Mouse (Mus musculus): ENCODE data around the gene Ctu2.

The Ctu2 gene

GRCm38 (mm10) chr8:122484831-122485230 lies 8.9 kb downstream of the Ctu2 start:
- no peak for DNase-seq (ENCODE audit: low read depth, low spot score)

DNA sequence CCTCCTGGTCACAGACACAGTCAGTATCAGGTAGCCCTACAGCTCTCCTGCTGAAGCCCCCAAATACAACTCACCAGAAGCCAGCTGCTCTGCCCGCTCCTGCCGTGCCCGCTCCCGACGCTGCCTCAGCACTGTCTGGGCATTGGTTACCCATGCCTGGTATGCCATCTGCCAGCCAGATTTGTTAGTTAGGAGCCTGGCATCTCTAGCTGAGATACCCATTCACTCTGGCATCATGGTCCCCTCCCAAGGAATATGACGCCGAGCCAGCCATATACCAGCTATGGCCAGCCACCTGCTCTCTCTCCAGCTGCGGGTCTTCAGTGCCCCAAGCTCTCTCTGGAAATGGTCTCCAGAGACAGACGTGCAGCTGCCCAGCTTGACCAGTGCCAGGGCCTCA lies 12.4 kb downstream of the Ctu2 start:
- DNase-seq (ENCODE audit: low read depth, low spot score) = no peak

DNA sequence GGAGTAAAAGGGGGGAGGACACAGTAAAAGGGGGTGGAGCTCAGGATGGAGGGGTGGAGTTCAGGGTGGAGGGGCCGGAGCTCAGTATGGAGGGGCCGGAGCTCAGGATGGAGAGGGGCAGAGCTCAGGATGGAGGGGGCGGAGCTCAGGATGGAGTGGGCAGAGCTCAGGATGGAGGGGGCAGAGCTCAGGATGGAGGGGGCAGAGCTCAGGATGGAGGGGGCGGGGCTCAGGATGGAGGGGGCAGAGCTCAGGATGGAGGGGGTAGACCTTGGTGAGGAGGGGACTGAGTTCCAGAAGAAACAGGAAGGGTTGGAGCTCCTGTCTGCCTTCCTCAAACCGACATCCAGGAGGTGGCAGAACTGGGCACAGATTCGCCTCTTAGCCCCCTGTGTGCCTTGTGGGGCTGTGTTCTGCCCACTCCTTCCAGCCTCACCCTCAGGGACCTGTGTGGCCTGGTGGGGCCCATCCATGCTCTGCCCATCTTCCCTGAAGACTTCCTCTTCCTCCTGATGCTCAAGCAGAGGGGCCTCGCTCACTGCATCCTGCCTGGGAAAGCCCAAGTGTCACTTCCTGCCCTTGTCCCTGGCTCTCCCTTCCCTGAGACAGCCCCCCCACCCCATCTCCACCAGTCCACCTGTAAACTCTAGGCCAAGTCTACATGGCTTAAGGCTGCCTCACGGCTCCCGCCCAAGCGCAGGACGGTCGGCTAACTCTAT lies 21.2 kb downstream of the Ctu2 start:
- DNase-seq (ENCODE audit: low read depth, low spot score) = no peak

- no peak for DNase-seq (ENCODE audit: low read depth, low spot score)
These were observed 22.0 kb downstream of the Ctu2 start for GRCm38 (mm10) chr8:122497912-122498311.

- peak; percentile 85 for DNase-seq (ENCODE audit: low read depth, low spot score)
These were observed 24.9 kb downstream of the Ctu2 start for GRCm38 (mm10) chr8:122500856-122501255.

DNA sequence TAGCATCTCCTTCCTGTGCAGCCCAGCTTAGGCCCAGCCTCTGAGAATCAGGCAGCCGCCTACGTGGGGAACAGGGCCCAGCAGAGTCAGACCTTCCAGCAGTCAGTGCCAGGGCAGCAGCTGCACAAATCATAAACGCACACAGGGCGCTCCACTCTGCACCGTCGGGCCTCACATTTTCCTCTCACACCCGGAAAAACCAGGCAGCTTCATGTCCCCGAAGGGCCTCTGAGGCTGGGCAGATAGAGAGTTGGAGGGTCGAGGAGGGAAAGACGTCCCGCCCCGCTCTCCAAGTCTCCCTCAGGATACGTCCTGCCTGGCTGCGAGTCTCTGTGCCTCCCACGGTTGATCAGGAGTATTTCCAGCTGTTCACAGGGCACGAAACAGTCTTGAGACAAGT lies 35.6 kb downstream of the Ctu2 start:
- peak; percentile 70 for DNase-seq (ENCODE audit: low read depth, low spot score)

DNA sequence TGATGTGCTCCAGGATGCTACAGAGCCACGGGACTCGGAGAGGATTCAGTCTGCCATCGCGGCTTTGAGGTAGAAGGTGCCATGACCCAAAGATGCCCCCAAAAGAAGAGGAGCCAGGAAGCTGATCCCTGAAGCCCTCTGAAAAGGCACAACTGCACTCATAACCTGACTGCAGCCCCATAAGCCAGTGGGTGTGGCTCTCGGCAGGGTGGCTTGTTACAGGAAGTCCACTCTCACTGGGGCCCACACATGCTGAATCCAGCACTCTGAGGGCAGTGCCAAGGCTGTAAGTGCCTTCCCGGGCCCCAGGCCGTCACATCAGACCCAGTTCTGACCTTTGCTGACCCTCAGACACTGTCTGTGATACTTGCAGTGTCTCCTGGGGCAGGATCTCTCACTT lies 36.4 kb downstream of the Ctu2 start:
- DNase-seq (ENCODE audit: low read depth, low spot score) = no peak

DNA sequence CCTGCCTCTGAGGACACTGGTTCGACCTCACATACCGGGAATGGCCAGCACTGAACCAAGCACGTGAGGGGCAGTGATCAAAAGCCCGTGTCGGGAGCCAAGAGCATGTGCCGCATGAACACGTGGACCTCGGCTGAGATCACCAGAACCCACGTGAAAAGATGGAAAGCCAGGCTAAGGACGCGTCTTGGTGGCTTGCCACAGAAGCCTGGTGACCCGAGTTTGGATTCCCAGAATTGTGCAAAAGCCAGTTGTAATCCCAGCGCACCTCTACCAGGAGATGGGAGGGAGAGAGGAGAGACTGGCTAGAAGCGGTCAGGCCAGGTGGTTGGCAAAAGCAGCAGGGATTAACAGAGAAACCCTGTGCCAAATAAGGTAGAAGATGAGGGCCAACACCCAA lies 39.8 kb downstream of the Ctu2 start:
- DNase-seq (ENCODE audit: low read depth, low spot score) = no peak

DNA sequence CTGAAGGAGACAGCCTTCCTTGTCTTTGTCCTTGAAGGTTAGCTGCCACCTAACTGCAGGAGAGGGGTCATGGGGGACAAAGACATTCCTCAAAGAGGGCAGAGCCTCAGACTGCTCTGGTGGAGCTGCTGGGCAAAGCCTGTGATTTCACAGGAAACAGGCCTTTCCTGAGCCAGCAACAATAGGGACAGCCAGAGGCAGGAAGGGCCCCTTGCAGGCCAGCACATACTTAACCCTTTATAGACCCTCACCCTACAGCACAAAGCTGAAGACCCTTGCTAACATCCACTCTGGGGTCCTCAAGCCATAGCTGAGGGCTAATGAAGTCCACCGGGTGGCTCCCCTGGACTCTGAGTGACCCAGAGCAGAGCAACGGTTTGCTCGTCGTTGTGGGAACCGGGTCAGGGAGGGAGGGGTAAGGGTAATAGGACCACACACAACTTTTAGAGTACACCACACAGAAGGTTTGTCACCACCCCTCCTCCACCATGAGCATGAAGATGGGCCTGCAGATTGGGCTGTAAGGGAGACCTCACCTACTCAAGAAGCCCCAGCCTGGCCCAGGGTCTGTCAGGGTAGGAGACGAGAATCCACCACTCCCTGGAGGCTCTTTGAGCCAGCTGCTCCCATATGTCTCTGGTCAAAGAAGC lies 41.7 kb downstream of the Ctu2 start:
- peak; percentile 43 for DNase-seq (ENCODE audit: low read depth, low spot score)

DNA sequence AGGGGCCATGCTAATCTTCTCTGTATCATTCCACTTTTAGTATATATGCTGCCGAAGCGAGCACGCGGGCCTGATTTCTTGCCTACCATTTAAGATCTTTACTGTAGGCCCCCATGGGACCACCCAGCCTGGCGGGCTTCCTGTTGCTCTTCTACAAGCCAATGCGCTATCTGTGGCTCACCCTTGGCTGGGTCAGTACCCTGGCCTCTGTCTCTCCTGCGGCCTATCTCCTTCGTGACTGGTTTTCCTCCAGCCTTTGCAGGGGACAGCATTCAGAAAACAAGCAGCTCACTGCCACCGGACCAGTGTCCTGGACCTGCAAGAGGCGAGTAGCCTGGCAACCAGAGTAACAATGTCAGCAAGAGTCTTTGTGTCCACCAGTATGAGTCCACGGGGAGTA lies 44.7 kb downstream of the Ctu2 start:
- DNase-seq (ENCODE audit: low read depth, low spot score) = no peak

- peak; percentile 53 for DNase-seq (ENCODE audit: low read depth, low spot score)
These were observed 47.1 kb downstream of the Ctu2 start for GRCm38 (mm10) chr8:122522796-122523651.

- DNase-seq (ENCODE audit: low read depth, low spot score) = no peak
These were observed 47.9 kb downstream of the Ctu2 start for GRCm38 (mm10) chr8:122523652-122524360.

- no peak for DNase-seq (ENCODE audit: low read depth, low spot score)
These were observed 48.6 kb downstream of the Ctu2 start for GRCm38 (mm10) chr8:122524506-122524905.

GRCm38 (mm10) chr8:122525004-122525403 lies 49.1 kb downstream of the Ctu2 start:
- DNase-seq (ENCODE audit: low read depth, low spot score) = no peak

DNA sequence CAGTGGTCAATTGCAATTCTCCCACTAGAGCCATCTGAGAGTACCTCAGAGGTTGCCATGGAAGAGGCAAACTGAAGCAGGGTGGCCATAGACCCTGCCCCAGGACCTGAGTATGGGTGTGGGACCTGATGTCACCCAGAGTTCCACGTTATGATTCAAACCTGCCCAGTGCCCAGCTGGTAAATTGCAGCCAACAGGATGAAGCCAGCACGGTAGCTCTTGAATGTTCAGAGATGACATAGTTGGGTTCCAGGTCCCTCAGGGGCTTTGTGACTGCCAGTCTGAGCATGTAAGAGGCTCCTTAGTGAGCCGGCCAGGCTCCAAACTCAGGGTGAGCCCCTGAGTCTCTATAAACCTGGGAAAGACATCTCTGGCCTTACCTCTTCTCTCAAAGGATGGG lies 50.1 kb downstream of the Ctu2 start:
- DNase-seq (ENCODE audit: low read depth, low spot score) = no peak

DNA sequence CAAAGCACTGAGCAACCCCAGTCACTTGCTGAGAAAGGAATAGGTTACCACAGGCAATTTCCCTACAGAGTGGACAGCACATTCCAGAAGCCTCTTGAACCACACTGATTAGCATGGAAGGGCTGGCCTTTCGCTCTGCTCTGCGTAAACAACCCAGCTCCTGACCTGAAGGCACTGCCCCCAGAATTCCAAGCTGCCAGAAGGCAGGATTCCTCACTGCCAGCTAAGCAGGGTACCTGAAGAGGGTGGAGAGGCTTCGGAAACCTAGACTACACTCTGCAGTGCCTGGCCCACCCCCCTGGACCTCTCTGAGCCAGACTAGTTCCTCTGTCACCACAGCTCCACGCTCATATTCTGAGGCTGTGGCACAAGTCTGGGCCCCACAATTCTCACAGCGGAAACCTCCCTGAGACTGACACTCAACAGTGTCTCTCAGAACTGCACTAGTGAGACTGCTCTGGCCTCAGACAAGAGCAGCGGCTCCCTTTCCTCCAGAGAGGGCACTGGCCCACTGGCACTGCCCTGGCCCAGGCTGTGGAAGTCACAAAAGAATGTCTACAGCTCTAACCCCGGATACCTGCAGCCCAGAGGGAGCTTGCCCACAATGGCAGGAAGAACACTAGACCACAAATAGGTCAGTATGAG lies 50.7 kb downstream of the Ctu2 start:
- no peak for DNase-seq (ENCODE audit: low read depth, low spot score)

DNA sequence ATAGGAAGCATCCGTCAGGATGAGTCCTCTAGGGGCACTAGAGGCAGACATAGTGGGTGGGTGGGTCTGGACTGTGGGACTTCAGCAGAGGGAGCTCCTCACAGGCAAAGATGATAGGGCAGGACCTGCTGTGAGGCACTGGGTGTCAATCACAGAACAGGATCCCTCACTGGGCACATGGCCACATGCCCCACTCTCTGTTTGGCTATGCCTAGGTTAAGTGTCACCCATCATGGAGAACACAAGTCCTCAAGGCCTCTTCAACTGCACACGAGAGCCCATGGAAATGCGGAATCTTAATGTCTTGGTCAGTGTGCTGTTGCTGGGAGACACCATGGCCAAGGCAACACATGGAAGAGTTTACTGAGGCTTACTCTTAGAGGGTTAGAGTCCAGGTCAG lies 52.0 kb downstream of the Ctu2 start:
- DNase-seq (ENCODE audit: low read depth, low spot score) = no peak

GRCm38 (mm10) chr8:122529159-122529558 lies 53.2 kb downstream of the Ctu2 start:
- DNase-seq (ENCODE audit: low read depth, low spot score) = no peak

DNA sequence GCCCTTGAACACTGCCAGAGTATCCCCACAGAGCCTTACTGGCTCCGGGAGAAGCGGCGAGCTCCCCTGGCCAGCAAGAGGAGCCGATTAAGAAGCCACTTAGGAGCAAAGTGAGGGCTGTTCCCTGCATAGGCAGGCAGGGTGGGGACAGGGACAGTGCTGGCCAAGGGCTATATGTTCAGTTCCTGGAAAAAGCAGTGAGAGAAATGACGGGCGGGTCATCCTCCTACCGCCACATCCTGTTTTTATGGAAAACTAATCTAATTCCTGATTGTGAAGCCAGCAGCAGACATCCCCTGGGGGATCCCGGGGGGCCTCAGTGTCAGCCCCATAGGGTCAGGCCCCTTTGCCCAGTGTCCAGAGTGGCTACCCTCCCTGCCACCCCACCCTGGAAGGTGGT lies 55.4 kb downstream of the Ctu2 start:
- DNase-seq (ENCODE audit: low read depth, low spot score) = no peak
